Mouse (Mus musculus): ENCODE results near the gene Crygc.

- TF ChIP-seq CTCF (IDR thresholded peaks at IDR 0.05; ENCODE audit: low read depth, low read length), result no peak
- no peak for TF ChIP-seq POLR2A (IDR thresholded peaks at IDR 0.05; ENCODE audit: extremely low read depth, insufficient read depth, low read length)
These were observed 8.7 kb upstream of the Crygc start, which contains the start of gene Crygb for GRCm38 (mm10) chr1:65082188-65082587.

All from liver, adult 2 months (tissue).